Mouse (Mus musculus): ENCODE measurements around the gene Hscb. TPM values are rescaled to one million over a fixed set of nuclear protein-coding genes. Genes with fewer than 3 reads are reported as not detected.

Hscb gene
- polyA plus RNA-seq, 1 experiment from 2014 or later = 41.5 TPM

DNA sequence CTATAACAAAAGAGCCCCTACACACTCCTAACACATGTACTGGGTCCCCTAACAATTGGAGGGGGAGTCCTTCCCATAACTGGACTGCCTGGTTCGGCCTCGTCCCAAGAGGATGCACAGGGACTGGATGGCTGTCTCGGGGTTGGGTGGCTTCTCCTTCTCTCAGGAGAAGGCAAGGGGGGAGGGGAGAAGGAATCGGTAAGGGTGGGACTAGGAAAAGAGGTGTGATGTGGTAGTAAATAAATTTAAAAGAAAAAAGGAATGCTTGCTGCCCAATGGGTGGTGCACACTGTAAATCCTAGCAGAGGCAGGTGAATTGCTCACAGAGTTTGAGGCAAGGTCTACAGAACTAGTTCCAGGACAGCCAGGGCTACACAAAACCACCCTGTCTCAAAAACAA lies 33.4 kb downstream of the Hscb start:
- Histone ChIP-seq H3K36me3 (replicated peaks; ENCODE audit: insufficient read depth, low read length) (peaks cover 44% of the 10 kb centered on the region), H3K4me3 (ENCODE audit: low read depth, low read length) (no peak overlapping the region), H3K27me3 (ENCODE audit: insufficient read depth, low read length) (no peaks in the 10 kb centered on the region), H3K4me2 (ENCODE audit: low read depth, low read length) (no peak overlapping the region), H3K4me1 (ENCODE audit: insufficient read depth) (peaks cover 66% of the 10 kb centered on the region), H3K9ac (replicated peaks) (no peak overlapping the region), H3K27ac (ENCODE audit: low read depth) (no peak overlapping the region), H3K9me3 (ENCODE audit: low read length) (no peaks in the 10 kb centered on the region)
- no peak for DNase-seq
- ATAC-seq = no peak
- TF ChIP-seq EP300 (IDR thresholded peaks at IDR 0.05; ENCODE audit: low read depth) = no peak
- no peak for TF ChIP-seq CTCF (IDR thresholded peaks at IDR 0.05; ENCODE audit: low read depth)
- 91% methylated on average over 4 of the region's 4 CpGs for WGBS (ENCODE audit: insufficient replicate concordance)

GRCm38 (mm10) chr5:110804012-110804743 lies 35.4 kb downstream of the Hscb start:
- Histone ChIP-seq H3K36me3 (replicated peaks; ENCODE audit: insufficient read depth, low read length) (peaks cover 60% of the 10 kb centered on the region), H3K4me2 (ENCODE audit: low read depth, low read length) (peak overlapping the region; percentile 15), H3K9me3 (ENCODE audit: low read length) (no peaks in the 10 kb centered on the region), H3K4me3 (ENCODE audit: low read depth, low read length) (no peak overlapping the region), H3K27ac (ENCODE audit: low read depth) (no peak overlapping the region), H3K9ac (replicated peaks) (peak overlapping the region; percentile 13; the same call in 1 of the 2 replicates), H3K27me3 (ENCODE audit: insufficient read depth, low read length) (no peaks in the 10 kb centered on the region), H3K4me1 (ENCODE audit: insufficient read depth) (peaks cover 74% of the 10 kb centered on the region)
- 57% methylated on average over 7 of the region's 7 CpGs for WGBS (ENCODE audit: insufficient replicate concordance)
- DNase-seq (no peak), ATAC-seq (no peak)
- no peak for TF ChIP-seq EP300 (IDR thresholded peaks at IDR 0.05; ENCODE audit: low read depth)
- TF ChIP-seq CTCF (IDR thresholded peaks at IDR 0.05; ENCODE audit: low read depth) = no peak

DNA sequence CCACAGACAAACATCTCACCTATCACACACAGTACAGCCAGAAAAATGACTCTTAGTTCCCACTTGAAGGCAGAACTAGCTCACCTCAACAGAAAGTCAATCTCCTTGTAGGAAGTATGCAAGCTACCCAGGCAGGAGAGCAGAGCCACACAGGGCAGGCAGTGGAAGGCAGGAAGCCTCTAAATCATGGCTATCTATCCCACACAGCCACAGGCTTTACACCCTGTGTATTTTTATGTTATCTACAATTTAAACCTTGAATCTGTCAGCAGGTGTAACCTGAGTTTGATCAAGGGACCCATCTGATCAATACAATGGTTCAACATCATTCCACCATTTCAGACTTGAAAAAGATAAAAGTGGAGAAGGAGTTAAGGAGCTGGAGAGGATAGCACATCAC lies 36.8 kb downstream of the Hscb start:
- H3K4me3 ChIP-seq (ENCODE audit: low read depth, low read length) = no peak overlapping the region
- H3K27me3 ChIP-seq (ENCODE audit: insufficient read depth, low read length) = no peaks in the 10 kb centered on the region
- DNase-seq (no peak), ATAC-seq (no peak)
- H3K4me1 ChIP-seq (ENCODE audit: insufficient read depth) = peaks cover 79% of the 10 kb centered on the region
- TF ChIP-seq EP300 (IDR thresholded peaks at IDR 0.05; ENCODE audit: low read depth) (no peak), CTCF (IDR thresholded peaks at IDR 0.05; ENCODE audit: low read depth) (no peak)
- H3K27ac ChIP-seq (ENCODE audit: low read depth) = no peak overlapping the region
- no peaks in the 10 kb centered on the region for H3K9me3 ChIP-seq (ENCODE audit: low read length)
- no peak overlapping the region for H3K9ac ChIP-seq (replicated peaks)
- peaks cover 74% of the 10 kb centered on the region for H3K36me3 ChIP-seq (replicated peaks; ENCODE audit: insufficient read depth, low read length)
- H3K4me2 ChIP-seq (ENCODE audit: low read depth, low read length) = no peak overlapping the region

GRCm38 (mm10) chr5:110802186-110802585 lies 37.4 kb downstream of the Hscb start:
- H3K27ac ChIP-seq (ENCODE audit: low read depth) = no peak overlapping the region
- 0 out of 2 replicates have a peak overlapping the region, but pooled peaks have one; percentile 11 for H3K9ac ChIP-seq (replicated peaks)
- no peaks in the 10 kb centered on the region for H3K27me3 ChIP-seq (ENCODE audit: insufficient read depth, low read length)
- peaks cover 77% of the 10 kb centered on the region for H3K36me3 ChIP-seq (replicated peaks; ENCODE audit: insufficient read depth, low read length)
- 86% methylated on average over 4 of the region's 4 CpGs for WGBS (ENCODE audit: insufficient replicate concordance)
- H3K4me2 ChIP-seq (ENCODE audit: low read depth, low read length) = no peak overlapping the region
- H3K4me1 ChIP-seq (ENCODE audit: insufficient read depth) = peaks cover 73% of the 10 kb centered on the region
- H3K9me3 ChIP-seq (ENCODE audit: low read length) = no peaks in the 10 kb centered on the region
- TF ChIP-seq CTCF (IDR thresholded peaks at IDR 0.05; ENCODE audit: low read depth) (no peak), EP300 (IDR thresholded peaks at IDR 0.05; ENCODE audit: low read depth) (no peak)
- no peak overlapping the region for H3K4me3 ChIP-seq (ENCODE audit: low read depth, low read length)
- DNase-seq = peak; percentile 13
- no peak for ATAC-seq

DNA sequence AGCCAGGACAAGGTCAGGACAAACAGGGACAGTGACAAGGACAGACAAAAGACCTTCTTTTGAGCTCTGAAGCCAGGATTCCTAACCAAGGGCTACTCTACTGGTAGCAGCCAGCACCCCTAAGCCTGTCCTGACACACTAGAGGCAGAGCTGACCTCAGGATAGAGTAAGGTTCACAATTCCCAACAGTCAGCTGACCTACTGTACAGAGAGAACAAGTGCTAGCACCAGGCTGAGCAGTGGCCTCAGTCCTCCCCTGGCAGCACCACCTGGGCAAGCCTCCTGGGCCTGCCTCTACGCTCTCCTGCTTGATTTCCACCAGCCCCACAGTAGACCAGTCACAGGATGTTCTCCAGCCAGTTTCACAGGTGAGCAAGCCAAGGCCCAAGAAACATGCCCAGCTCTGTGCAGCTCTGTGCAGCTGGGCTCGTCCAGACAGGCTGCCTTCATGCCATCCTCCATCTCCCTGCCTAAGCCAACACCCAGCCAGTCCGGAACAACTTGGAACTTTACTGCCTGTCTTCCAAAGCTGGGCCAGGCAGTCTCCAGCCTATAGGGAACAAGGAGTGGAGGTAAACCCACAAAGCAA lies 38.4 kb downstream of the Hscb start:
- Histone ChIP-seq H3K36me3 (replicated peaks; ENCODE audit: insufficient read depth, low read length) (peaks cover 79% of the 10 kb centered on the region), H3K4me2 (ENCODE audit: low read depth, low read length) (no peak overlapping the region), H3K27me3 (ENCODE audit: insufficient read depth, low read length) (no peaks in the 10 kb centered on the region), H3K4me3 (ENCODE audit: low read depth, low read length) (no peak overlapping the region), H3K27ac (ENCODE audit: low read depth) (peak overlapping the region; percentile 76), H3K4me1 (ENCODE audit: insufficient read depth) (peaks cover 62% of the 10 kb centered on the region), H3K9me3 (ENCODE audit: low read length) (no peaks in the 10 kb centered on the region), H3K9ac (replicated peaks) (peak overlapping the region; percentile 54)
- 84% methylated on average over 3 of the region's 3 CpGs for WGBS (ENCODE audit: insufficient replicate concordance)
- peak; percentile 14 for ATAC-seq
- TF ChIP-seq EP300 (IDR thresholded peaks at IDR 0.05; ENCODE audit: low read depth) (no peak), CTCF (IDR thresholded peaks at IDR 0.05; ENCODE audit: low read depth) (no peak)
- peak; percentile 26 for DNase-seq

DNA sequence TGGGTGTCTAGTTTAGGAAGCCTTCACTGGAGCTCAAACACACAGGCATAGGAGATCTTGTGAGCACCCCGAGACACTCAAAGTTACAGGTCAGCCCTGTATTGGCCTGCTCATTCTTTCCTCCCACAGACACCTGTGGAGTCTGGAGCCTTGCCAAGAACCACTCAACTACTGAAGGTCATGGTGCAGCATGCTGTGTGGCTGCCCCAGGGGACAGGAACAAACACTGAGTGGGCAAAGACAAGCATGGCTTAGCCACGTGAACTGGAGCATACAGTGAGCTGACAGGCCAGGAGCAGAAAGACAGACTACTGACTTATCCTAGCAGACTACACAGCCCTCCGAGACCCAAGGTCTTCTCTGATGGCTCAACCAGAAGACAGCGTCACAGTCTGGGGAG lies 41.9 kb downstream of the Hscb start:
- H3K27ac ChIP-seq (ENCODE audit: low read depth) = peak overlapping the region; percentile 85
- no peaks in the 10 kb centered on the region for H3K27me3 ChIP-seq (ENCODE audit: insufficient read depth, low read length)
- no peak overlapping the region for H3K4me3 ChIP-seq (ENCODE audit: low read depth, low read length)
- H3K4me2 ChIP-seq (ENCODE audit: low read depth, low read length) = no peak overlapping the region
- H3K36me3 ChIP-seq (replicated peaks; ENCODE audit: insufficient read depth, low read length) = peaks cover 88% of the 10 kb centered on the region
- ATAC-seq (peak; percentile 80), DNase-seq (peak; percentile 78)
- H3K9ac ChIP-seq (replicated peaks) = 0 out of 2 replicates have a peak overlapping the region, but pooled peaks have one; percentile 22
- no peaks in the 10 kb centered on the region for H3K9me3 ChIP-seq (ENCODE audit: low read length)
- 58% methylated on average over 4 of the region's 4 CpGs for WGBS (ENCODE audit: insufficient replicate concordance)
- peaks cover 35% of the 10 kb centered on the region for H3K4me1 ChIP-seq (ENCODE audit: insufficient read depth)
- TF ChIP-seq EP300 (IDR thresholded peaks at IDR 0.05; ENCODE audit: low read depth) (no peak), CTCF (IDR thresholded peaks at IDR 0.05; ENCODE audit: low read depth) (no peak)
